Mouse (Mus musculus) heart, embryonic 14.5 days (tissue): ENCODE data around the gene Tsga10. TPM values are rescaled to one million over a fixed set of nuclear protein-coding genes. Genes with fewer than 3 reads are reported as not detected.
A peak's percentile ranks its signal among the peaks of the same experiment; 100 is the strongest.
"Not testable (repeated sequence)": the region's sequence is repeated elsewhere in the genome, so short reads cannot be mapped to it uniquely, and the experiment has no call there.

Experiments used
- ATAC-seq: fragments of 200-750 bp; cut with Nextera tagmentation; 2 replicates; pipeline ENCODE4 v1.8.0; 2017; ENCODE audit warnings: low read depth, moderate TSS enrichment; ENCODE audit not compliant: insufficient number of reproducible peaks, insufficient read depth, low FRiP score
- H3K27ac ChIP-seq, 2 experiments: fragments of 200-500 bp in 1 of 2; fragments of 300-500 bp in 1 of 2; sonication (generic) in 1 of 2; replicated peaks in 1 of 2; 2 replicates each; pipeline ENCODE4 v1.5.1; 2012 to 2014; ENCODE audit warnings: low read depth in 2 of 2, low read length in 2 of 2, control low read depth in 1 of 2, mild to moderate bottlenecking in 1 of 2, mixed read lengths in 1 of 2; ENCODE audit not compliant: control insufficient read depth in 1 of 2, insufficient read depth in 1 of 2
- H3K27me3 ChIP-seq: fragments of 300-500 bp; sonication (generic); 2 replicates; pipeline ENCODE4 v1.6.1; 2014; ENCODE audit warnings: mild to moderate bottlenecking, low read length, control low read depth; ENCODE audit not compliant: control insufficient read depth, insufficient read depth
- H3K36me3 ChIP-seq: fragments of 300-500 bp; sonication (generic); 2 replicates; pipeline ENCODE4 v1.6.1; 2014; ENCODE audit warnings: mild to moderate bottlenecking, control low read depth, low read length, mixed read lengths; ENCODE audit not compliant: control insufficient read depth, insufficient read depth
- H3K4me1 ChIP-seq, 2 experiments: fragments of 200-500 bp in 1 of 2; fragments of 300-500 bp in 1 of 2; sonication (generic) in 1 of 2; 2 replicates each; pipeline ENCODE4 v1.6.1; 2012 to 2014; ENCODE audit warnings: low read length in 2 of 2, control low read depth in 1 of 2, mixed read lengths in 1 of 2; ENCODE audit not compliant: control insufficient read depth in 2 of 2, insufficient read depth in 2 of 2
- H3K4me2 ChIP-seq: fragments of 300-500 bp; sonication (generic); 2 replicates; pipeline ENCODE4 v1.6.1; 2014; ENCODE audit warnings: mild to moderate bottlenecking, low read length
- H3K4me3 ChIP-seq, 2 experiments: fragments of 200-500 bp in 1 of 2; fragments of 300-500 bp in 1 of 2; sonication (generic) in 1 of 2; 2 replicates each; pipeline ENCODE4 v1.5.1; 2012 to 2014; ENCODE audit warnings: low read length in 2 of 2, mild to moderate bottlenecking in 2 of 2, control low read depth in 1 of 2, low read depth in 1 of 2, moderate library complexity in 1 of 2; ENCODE audit not compliant: control insufficient read depth in 1 of 2, insufficient read depth in 1 of 2
- H3K9ac ChIP-seq: fragments of 300-500 bp; sonication (generic); 2 replicates; pipeline ENCODE4 v1.6.1; 2014; ENCODE audit warnings: mild to moderate bottlenecking, low read length
- H3K9me3 ChIP-seq: fragments of 300-500 bp; sonication (generic); 2 replicates; pipeline ENCODE4 v1.6.1; 2016; ENCODE audit warnings: low read length, control low read depth; ENCODE audit not compliant: control insufficient read depth
- WGBS: fragments of 180-500 bp; shearing (Covaris S2); extraction: QIAGEN DNeasy Blood & Tissue Kit; methylation state at CpG from one replicate; pipeline ENCODE4 v1.1.7; 2014; 5-methylcytosine and 5-hydroxymethylcytosine counted together
- polyA plus RNA-seq: library from polyadenylated mRNA; unstranded; fragments of >200 nt; fragmentation: Nextera tagmentation; extraction: Ambion mirVana; gene quantifications from 2 replicates; pipeline ENCODE4 v1.2.1, GENCODE M21; 2014

Gene Tsga10
- polyA plus RNA-seq, 1 experiment from 2014 or later, result 4.2 TPM

DNA sequence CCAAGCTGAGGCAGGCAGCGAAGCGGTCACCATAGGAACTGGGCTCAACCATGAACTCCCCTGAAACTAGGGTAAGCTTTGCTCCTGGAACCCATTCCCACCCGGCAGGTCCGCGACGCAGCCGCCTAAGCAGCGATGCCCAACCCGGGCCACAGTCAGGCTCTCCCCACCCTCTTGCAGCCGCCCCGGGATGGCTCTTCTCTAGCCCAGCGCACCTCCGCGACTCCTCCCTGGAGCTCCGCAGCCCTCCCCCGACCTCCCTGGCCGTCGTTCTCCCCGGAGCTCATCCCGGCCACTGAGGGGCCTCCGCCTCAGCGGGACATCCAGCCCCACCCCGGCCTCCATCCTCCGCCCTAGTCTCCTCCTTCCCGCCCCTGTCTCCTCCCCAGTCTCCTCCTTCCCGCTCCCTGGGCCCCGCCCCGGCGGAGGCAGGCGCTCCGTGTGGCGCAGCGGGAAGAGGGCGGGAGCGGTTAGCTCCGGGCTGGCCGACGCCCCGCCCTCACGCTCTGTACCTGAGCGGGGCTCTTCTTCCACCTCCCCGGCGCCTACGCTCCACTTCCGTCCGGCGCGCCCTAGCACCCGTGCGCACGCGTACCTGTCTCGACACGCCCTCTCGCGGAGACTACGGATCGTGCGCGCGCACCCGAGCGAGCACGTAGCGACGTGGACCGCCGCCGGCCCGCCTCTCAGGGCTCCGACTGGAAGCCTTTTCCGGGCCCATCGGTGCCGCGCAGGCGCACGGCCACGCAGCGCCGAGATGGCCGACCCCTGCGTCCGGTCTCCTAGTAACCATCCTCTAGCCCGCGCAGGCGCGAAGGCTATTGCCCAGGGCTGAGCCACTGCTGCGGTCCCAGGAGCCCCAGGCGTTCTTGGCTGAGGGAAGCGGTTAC is 1.5 kb downstream of the Tsga10 start:
- Histone ChIP-seq H3K4me3 (peak overlapping the region; percentile 61 to 90), H3K27ac (peak overlapping the region; percentile 83 to 94)
- WGBS, result under 1% methylated on average over 72 of the region's 90 CpGs

DNA sequence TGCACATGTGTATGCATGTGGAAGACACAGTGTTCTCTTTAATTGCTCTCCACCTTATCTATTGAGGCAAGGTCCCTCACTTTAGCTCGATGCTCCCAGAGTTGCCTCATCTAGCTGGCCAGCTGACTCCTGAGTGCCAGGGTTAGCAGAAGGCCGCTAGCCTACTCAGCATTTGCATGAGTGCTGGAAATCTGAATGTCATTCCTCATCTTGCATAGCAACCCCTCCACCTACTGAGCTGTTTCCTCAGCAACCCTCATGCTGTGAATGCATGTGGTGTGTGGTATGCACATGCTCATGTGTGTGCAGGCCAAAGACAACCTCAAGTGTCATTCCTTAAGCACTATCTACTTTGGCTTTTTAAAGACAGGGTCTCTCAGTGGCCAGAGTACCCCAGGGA is 15.5 kb downstream of the Tsga10 start:
- H3K4me2 ChIP-seq, result no peak overlapping the region
- no peak overlapping the region for H3K27ac ChIP-seq
- WGBS, result 17% methylated on average over 2 of the region's 2 CpGs
- no peaks in the 10 kb centered on the region for H3K36me3 ChIP-seq
- H3K27me3 ChIP-seq, result no peaks in the 10 kb centered on the region
- peaks cover 2 to 4% of the 10 kb centered on the region in 2 experiments; a peak in 2 of 4 replicates for H3K4me1 ChIP-seq
- ATAC-seq, result no peak
- no peak overlapping the region for H3K4me3 ChIP-seq
- H3K9ac ChIP-seq, result no peak overlapping the region
- H3K9me3 ChIP-seq, result no peaks in the 10 kb centered on the region

More for the DNA sequence above, 1.5 kb downstream of the Tsga10 start:
- ATAC-seq, result peak; percentile 98
- H3K27me3 ChIP-seq, result no peaks in the 10 kb centered on the region; the same call in 1 of the 2 replicates
- H3K4me1 ChIP-seq, result peaks cover 2 to 4% of the 10 kb centered on the region in 2 experiments; a peak in 2 of 4 replicates
- H3K4me2 ChIP-seq, result peak overlapping the region; percentile 86
- no peaks in the 10 kb centered on the region; the same call in 1 of the 2 replicates for H3K9me3 ChIP-seq
- peak overlapping the region; percentile 74 for H3K9ac ChIP-seq
- no peaks in the 10 kb centered on the region for H3K36me3 ChIP-seq

DNA sequence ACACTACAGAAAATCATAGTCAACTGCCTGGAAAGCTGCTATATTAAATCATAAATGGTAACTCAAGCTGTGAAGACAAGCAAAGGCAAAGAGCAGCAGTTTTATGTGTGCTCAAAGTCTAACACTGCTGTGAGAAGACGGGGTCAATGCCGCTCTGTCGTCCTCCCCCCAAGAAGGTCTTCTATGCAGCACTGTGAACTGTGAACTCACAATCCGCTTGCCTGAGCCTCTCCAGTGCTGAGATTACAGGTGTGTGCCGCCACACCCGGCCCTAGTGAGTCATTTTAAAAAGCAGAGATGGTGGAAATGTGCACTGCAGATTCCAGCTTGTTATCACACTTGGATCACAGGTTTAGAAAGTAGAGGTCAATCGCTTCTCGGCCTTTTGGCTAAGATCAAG is 19.4 kb downstream of the Tsga10 start:
- H3K27me3 ChIP-seq, result no peaks in the 10 kb centered on the region
- H3K9me3 ChIP-seq, result no peaks in the 10 kb centered on the region
- WGBS, result 79% methylated on average over 8 of the region's 8 CpGs
- H3K4me1 ChIP-seq, result peaks cover 2 to 4% of the 10 kb centered on the region in 2 experiments; a peak in 2 of 4 replicates
- H3K9ac ChIP-seq, result no peak overlapping the region
- no peak for ATAC-seq
- no peaks in the 10 kb centered on the region for H3K36me3 ChIP-seq
- H3K27ac ChIP-seq, result no peak overlapping the region
- H3K4me2 ChIP-seq, result no peak overlapping the region
- H3K4me3 ChIP-seq, result no peak overlapping the region

DNA sequence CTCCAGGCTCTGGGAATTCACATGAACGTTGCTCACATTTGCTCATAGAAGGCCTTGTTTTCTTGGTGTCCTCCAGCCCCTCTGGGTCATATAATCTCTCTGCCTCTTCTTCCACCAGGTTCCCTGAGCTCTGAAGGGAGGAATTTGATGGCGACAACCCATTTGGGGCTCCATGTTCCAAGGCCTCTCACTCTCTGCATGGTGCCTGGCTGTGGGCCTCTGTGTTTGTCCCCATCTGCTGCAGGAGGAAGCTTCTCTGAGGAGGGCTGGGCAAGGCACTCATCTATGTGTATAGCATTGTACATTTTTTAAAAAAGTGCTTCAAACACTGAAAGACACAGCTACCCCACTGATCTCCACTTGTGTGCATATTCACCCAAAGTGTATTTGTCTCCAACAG is 34.5 kb downstream of the Tsga10 start:
- no peak overlapping the region for H3K9ac ChIP-seq
- H3K4me2 ChIP-seq, result no peak overlapping the region
- no peak overlapping the region for H3K4me3 ChIP-seq
- 0 out of 2 replicates have a peak, but pooled peaks cover 10% of the 10 kb centered on the region for H3K36me3 ChIP-seq
- no peaks in the 10 kb centered on the region for H3K9me3 ChIP-seq
- H3K27me3 ChIP-seq, result no peaks in the 10 kb centered on the region
- H3K27ac ChIP-seq, result no peak overlapping the region
- H3K4me1 ChIP-seq, result no peaks in the 10 kb centered on the region
- no peak for ATAC-seq
- 35% methylated on average over 2 of the region's 2 CpGs for WGBS

DNA sequence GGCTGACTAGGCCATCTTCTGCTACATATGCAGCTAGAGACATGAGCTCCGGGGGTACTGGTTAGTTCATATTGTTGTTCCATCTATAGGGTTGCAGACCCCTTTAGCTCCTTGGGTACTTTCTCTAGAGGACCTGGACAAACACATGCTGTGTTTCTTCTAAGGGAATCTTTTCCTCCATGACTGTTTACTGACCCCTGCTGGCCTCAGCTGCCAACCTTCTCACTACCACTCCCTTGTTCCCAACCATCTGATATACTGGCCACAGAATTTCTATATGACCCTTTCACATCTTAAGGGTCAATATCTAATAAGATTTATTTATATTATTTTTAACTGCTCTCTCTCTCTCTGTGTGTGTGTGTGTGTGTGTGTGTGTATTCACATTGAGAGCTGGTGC is 63.9 kb downstream of the Tsga10 start:
- not testable (repeated sequence) for H3K4me1 ChIP-seq, H3K4me3 ChIP-seq, H3K27me3 ChIP-seq, H3K36me3 ChIP-seq, H3K27ac ChIP-seq, ATAC-seq, H3K9ac ChIP-seq, H3K4me2 ChIP-seq, H3K9me3 ChIP-seq
- WGBS, result 77% methylated on average over 1 of the region's 1 CpGs

DNA sequence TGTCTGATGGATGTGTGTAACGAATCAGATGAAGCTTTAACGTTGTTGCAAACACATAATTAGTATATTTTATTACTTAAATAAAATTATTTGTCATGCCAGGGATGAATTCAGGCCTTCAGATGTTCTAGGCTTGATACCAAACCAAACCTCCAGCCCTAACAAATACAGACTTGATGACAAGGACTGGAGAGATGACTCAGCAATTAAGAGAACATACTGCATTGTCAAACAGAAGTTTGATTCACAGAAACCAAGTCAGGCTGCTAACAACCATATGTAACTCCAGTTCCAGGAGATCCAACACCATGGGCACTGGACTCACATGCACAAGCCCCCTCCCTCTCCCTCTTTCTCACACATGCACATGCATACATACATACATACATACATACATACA is 65.9 kb downstream of the Tsga10 start:
- Histone ChIP-seq H3K4me2 (no peak overlapping the region), H3K27me3 (no peaks in the 10 kb centered on the region), H3K27ac (no peak overlapping the region), H3K4me3 (no peak overlapping the region), H3K9me3 (no peaks in the 10 kb centered on the region), H3K36me3 (no peaks in the 10 kb centered on the region), H3K9ac (no peak overlapping the region), H3K4me1 (no peaks in the 10 kb centered on the region)
- ATAC-seq, result no peak
- 84% methylated on average over 2 of the region's 2 CpGs for WGBS

DNA sequence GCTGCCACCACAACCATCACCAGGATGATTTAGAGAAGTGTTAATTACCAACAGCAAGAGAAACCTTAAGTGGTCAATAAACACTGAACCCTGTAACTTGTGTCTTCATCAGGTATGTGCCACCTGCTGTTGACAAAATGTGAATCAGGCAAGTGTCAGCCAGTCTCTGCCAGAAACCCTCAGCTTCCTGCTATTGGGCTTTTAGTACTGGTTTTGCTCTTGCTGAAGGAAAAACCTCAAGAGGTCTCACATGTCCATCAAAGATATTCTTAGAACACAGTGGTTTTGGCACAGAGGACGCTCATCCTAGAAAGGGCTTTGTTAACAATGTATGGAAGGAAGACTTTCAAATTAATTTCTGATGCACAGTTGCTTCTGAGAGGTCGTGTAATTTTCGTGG is 66.7 kb downstream of the Tsga10 start:
- no peak overlapping the region for H3K27ac ChIP-seq
- no peak overlapping the region for H3K4me2 ChIP-seq
- no peaks in the 10 kb centered on the region for H3K27me3 ChIP-seq
- H3K36me3 ChIP-seq, result no peaks in the 10 kb centered on the region
- ATAC-seq, result no peak
- 68% methylated on average over 3 of the region's 3 CpGs for WGBS
- H3K9me3 ChIP-seq, result no peaks in the 10 kb centered on the region
- no peak overlapping the region for H3K4me3 ChIP-seq
- no peaks in the 10 kb centered on the region for H3K4me1 ChIP-seq
- no peak overlapping the region for H3K9ac ChIP-seq
